Mouse (Mus musculus) heart, embryonic 10.5 days (tissue): ENCODE results near the gene Tmem120b. TPM values are rescaled to one million over a fixed set of nuclear protein-coding genes. Genes with fewer than 3 reads are reported as not detected.

Source experiments
- DNase-seq: peaks from one replicate; pipeline ENCODE4 v3.0.0-alpha.2; 2017; ENCODE audit warnings: low spot score
- H3K27ac ChIP-seq: fragments of 300-500 bp; sonication (generic); 2 replicates; pipeline ENCODE4 v1.5.1; 2016; ENCODE audit warnings: mild to moderate bottlenecking
- H3K27me3 ChIP-seq: fragments of 300-500 bp; sonication (generic); 2 replicates; pipeline ENCODE4 v1.6.1; 2016; ENCODE audit warnings: mild to moderate bottlenecking; ENCODE audit not compliant: poor library complexity, insufficient read depth, severe bottlenecking
- H3K36me3 ChIP-seq: fragments of 300-500 bp; sonication (generic); 2 replicates; pipeline ENCODE4 v1.6.1; 2016; ENCODE audit warnings: mild to moderate bottlenecking, moderate library complexity
- H3K4me1 ChIP-seq: fragments of 300-500 bp; sonication (generic); 2 replicates; pipeline ENCODE4 v1.6.1; 2016; ENCODE audit warnings: mild to moderate bottlenecking
- H3K4me3 ChIP-seq: fragments of 300-500 bp; sonication (generic); 2 replicates; pipeline ENCODE4 v1.5.1; 2016; ENCODE audit warnings: mild to moderate bottlenecking, moderate library complexity
- H3K9me3 ChIP-seq: fragments of 300-500 bp; sonication (generic); 2 replicates; pipeline ENCODE4 v1.6.1; 2016; ENCODE audit warnings: mild to moderate bottlenecking, moderate library complexity
- WGBS: fragments of 180-500 bp; shearing (Covaris S2); methylation state at CpG from one replicate; pipeline ENCODE4 v1.1.7; 2016; 5-methylcytosine and 5-hydroxymethylcytosine counted together
- polyA plus RNA-seq: library from polyadenylated mRNA; unstranded; fragments of >200 nt; fragmentation: Nextera tagmentation; extraction: Ambion mirVana; gene quantifications from 2 replicates; pipeline ENCODE4 v1.2.1, GENCODE M21; 2016

Tmem120b gene
- polyA plus RNA-seq, 1 experiment from 2014 or later = 14.3 TPM

- Histone ChIP-seq H3K4me3 (0 out of 2 replicates have a peak overlapping the region, but pooled peaks have one; percentile 5), H3K27me3 (no peaks in the 10 kb centered on the region), H3K4me1 (peaks cover 18% of the 10 kb centered on the region), H3K27ac (no peak overlapping the region; the same call in 1 of the 2 replicates), H3K9me3 (no peaks in the 10 kb centered on the region), H3K36me3 (0 out of 2 replicates have a peak, but pooled peaks cover 4% of the 10 kb centered on the region)
- WGBS = 39% methylated on average over 13 of the region's 13 CpGs
- DNase-seq = no peak
These were observed 41.4 kb downstream of the Tmem120b start for GRCm38 (mm10) chr5:123109452-123110203.

- no peak for DNase-seq
- no peaks in the 10 kb centered on the region for H3K27me3 ChIP-seq
- peaks cover 13% of the 10 kb centered on the region for H3K4me1 ChIP-seq
- no peaks in the 10 kb centered on the region for H3K9me3 ChIP-seq
- no peak overlapping the region for H3K4me3 ChIP-seq
- no peak overlapping the region for H3K27ac ChIP-seq
- 0 out of 2 replicates have a peak, but pooled peaks cover 4% of the 10 kb centered on the region for H3K36me3 ChIP-seq
- WGBS = 85% methylated on average over 13 of the region's 13 CpGs
These were observed 42.1 kb downstream of the Tmem120b start for GRCm38 (mm10) chr5:123110296-123110721.

- 61% methylated on average over 11 of the region's 11 CpGs for WGBS
- Histone ChIP-seq H3K36me3 (no peaks in the 10 kb centered on the region), H3K9me3 (no peaks in the 10 kb centered on the region), H3K27ac (no peak overlapping the region), H3K27me3 (no peaks in the 10 kb centered on the region), H3K4me3 (no peak overlapping the region), H3K4me1 (peaks cover 23% of the 10 kb centered on the region)
- no peak for DNase-seq
These were observed 45.9 kb downstream of the Tmem120b start for GRCm38 (mm10) chr5:123114109-123114508.

- Histone ChIP-seq H3K4me1 (peaks cover 15% of the 10 kb centered on the region), H3K27ac (no peak overlapping the region), H3K36me3 (no peaks in the 10 kb centered on the region), H3K27me3 (no peaks in the 10 kb centered on the region), H3K9me3 (no peaks in the 10 kb centered on the region), H3K4me3 (no peak overlapping the region)
- DNase-seq = no peak
- 49% methylated on average over 7 of the region's 7 CpGs for WGBS
These were observed 46.7 kb downstream of the Tmem120b start for GRCm38 (mm10) chr5:123114924-123115323.

- Histone ChIP-seq H3K36me3 (no peaks in the 10 kb centered on the region), H3K4me1 (peaks cover 23% of the 10 kb centered on the region), H3K27ac (no peak overlapping the region), H3K4me3 (no peak overlapping the region), H3K9me3 (no peaks in the 10 kb centered on the region), H3K27me3 (no peaks in the 10 kb centered on the region)
- WGBS = 53% methylated on average over 8 of the region's 8 CpGs
- no peak for DNase-seq
These were observed 47.9 kb downstream of the Tmem120b start for GRCm38 (mm10) chr5:123116080-123116479.

GRCm38 (mm10) chr5:123117257-123117656 is 49.0 kb downstream of the Tmem120b start:
- WGBS = 20% methylated on average over 10 of the region's 10 CpGs
- no peaks in the 10 kb centered on the region for H3K27me3 ChIP-seq

GRCm38 (mm10) chr5:123117773-123118172 is 49.6 kb downstream of the Tmem120b start:
- Histone ChIP-seq H3K4me3 (no peak overlapping the region), H3K36me3 (0 out of 2 replicates have a peak, but pooled peaks cover 4% of the 10 kb centered on the region), H3K27ac (no peak overlapping the region), H3K4me1 (peaks cover 23% of the 10 kb centered on the region), H3K9me3 (no peaks in the 10 kb centered on the region), H3K27me3 (no peaks in the 10 kb centered on the region)
- DNase-seq = no peak
- WGBS = 81% methylated on average over 8 of the region's 8 CpGs

More at GRCm38 (mm10) chr5:123117257-123117656, 49.0 kb downstream of the Tmem120b start:
- H3K36me3 ChIP-seq = 0 out of 2 replicates have a peak, but pooled peaks cover 1% of the 10 kb centered on the region
- no peak overlapping the region for H3K4me3 ChIP-seq
- no peak for DNase-seq
- H3K27ac ChIP-seq = no peak overlapping the region; the same call in 1 of the 2 replicates
- no peaks in the 10 kb centered on the region for H3K9me3 ChIP-seq
- H3K4me1 ChIP-seq = peaks cover 23% of the 10 kb centered on the region

DNA sequence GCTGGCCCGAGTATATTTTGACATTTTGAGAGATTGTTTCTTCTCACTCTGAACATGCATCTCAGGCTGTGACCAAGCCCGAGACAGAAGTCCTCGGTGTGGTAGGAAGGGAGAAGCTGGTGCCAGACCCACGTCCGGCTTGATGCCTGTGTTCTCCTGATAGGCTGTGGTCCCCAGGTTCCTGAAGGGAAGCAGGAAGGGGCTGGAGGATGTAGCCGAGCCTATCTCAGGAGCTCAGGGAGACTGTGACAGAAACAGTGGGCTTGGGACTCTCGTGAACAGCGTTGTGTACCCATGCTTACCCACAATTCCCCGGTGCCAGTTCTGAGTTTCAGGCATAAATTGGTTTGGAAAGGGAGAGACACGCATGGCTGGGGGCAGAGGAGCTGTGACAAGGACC is 50.6 kb downstream of the Tmem120b start:
- 68% methylated on average over 10 of the region's 10 CpGs for WGBS
- Histone ChIP-seq H3K4me1 (peaks cover 23% of the 10 kb centered on the region), H3K27ac (0 out of 2 replicates have a peak overlapping the region, but pooled peaks have one; percentile 7), H3K27me3 (no peaks in the 10 kb centered on the region), H3K36me3 (peaks cover 10% of the 10 kb centered on the region; the same call in 1 of the 2 replicates), H3K4me3 (no peak overlapping the region), H3K9me3 (no peaks in the 10 kb centered on the region)
- no peak for DNase-seq

- no peak for DNase-seq
- H3K27ac ChIP-seq = no peak overlapping the region
- H3K9me3 ChIP-seq = no peaks in the 10 kb centered on the region
- H3K36me3 ChIP-seq = peaks cover 10% of the 10 kb centered on the region; the same call in 1 of the 2 replicates
- peaks cover 27% of the 10 kb centered on the region for H3K4me1 ChIP-seq
- no peak overlapping the region for H3K4me3 ChIP-seq
- WGBS = 71% methylated on average over 7 of the region's 7 CpGs
- no peaks in the 10 kb centered on the region for H3K27me3 ChIP-seq
These were observed 52.5 kb downstream of the Tmem120b start for GRCm38 (mm10) chr5:123120624-123121215.

DNA sequence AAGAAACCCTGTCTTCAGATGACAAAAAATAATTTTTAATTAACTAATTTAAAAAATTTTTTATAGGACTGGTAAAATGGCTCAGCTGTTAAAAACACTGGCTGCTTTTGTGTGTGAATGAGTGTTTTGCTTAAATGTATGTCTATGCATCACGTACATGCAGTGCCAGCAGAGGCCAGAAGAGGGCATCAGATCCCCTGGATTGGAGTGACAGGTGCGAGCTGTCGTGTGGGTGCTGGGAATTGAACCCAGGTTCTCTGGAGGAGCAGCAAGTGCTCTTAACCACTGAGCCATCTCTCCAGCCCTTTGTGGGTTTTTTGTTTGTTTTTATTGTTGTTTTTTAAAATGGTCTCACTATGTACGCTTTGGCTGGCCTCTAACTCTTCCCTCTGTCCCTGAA is 54.0 kb downstream of the Tmem120b start:
- no peak overlapping the region for H3K4me3 ChIP-seq
- DNase-seq = no peak
- no peaks in the 10 kb centered on the region for H3K9me3 ChIP-seq
- H3K4me1 ChIP-seq = peaks cover 22% of the 10 kb centered on the region
- H3K27me3 ChIP-seq = no peaks in the 10 kb centered on the region
- H3K27ac ChIP-seq = no peak overlapping the region
- peaks cover 10% of the 10 kb centered on the region; the same call in 1 of the 2 replicates for H3K36me3 ChIP-seq
- WGBS = 88% methylated on average over 4 of the region's 4 CpGs

- H3K27ac ChIP-seq = no peak overlapping the region
- no peaks in the 10 kb centered on the region for H3K27me3 ChIP-seq
- no peaks in the 10 kb centered on the region for H3K9me3 ChIP-seq
- no peak for DNase-seq
- WGBS = 79% methylated on average over 6 of the region's 6 CpGs
- H3K36me3 ChIP-seq = peaks cover 13% of the 10 kb centered on the region
- H3K4me3 ChIP-seq = no peak overlapping the region
- peaks cover 27% of the 10 kb centered on the region; the same call in 1 of the 2 replicates for H3K4me1 ChIP-seq
These were observed 56.9 kb downstream of the Tmem120b start for GRCm38 (mm10) chr5:123125105-123125504.

DNA sequence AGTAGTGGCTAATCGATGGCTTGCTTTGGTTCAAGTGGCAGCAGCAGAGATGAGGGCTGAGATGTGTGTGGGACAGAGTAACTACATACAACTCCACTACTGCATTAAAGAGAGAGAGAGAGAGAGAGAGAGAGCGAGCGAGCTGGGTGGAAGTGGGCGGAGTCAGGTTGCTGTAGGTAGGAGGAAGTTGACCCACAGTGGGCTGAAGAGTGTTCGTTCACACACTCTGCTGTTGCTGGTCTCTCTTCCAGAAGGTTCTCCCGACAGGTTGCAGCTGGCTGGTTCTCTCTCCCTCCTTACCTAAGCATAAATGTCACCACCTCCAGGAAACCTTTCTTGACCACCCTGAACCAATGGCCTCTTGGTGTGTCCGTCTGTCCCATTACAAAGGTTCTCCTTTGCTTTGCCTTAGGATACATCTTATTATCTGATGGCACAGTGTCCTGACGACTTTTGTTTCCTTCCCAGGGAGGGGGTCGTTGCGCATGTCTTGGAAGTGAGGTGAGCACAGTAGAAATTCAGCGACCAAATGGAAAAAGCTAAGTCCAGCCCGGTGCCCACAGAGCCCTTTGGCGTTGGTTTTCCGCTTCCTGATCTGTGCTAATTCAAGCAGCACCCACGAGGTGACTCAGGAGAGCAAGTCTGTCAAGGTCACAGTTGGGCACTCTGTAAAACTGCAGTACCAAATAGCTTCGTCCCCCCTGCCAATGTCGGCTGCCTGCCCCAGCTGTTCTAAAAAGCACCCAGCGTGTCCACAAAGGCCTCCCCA is 57.6 kb downstream of the Tmem120b start:
- H3K27ac ChIP-seq = no peak overlapping the region; the same call in 1 of the 2 replicates

More for the DNA sequence above, 57.6 kb downstream of the Tmem120b start:
- 75% methylated on average over 18 of the region's 18 CpGs for WGBS
- Histone ChIP-seq H3K27me3 (no peaks in the 10 kb centered on the region), H3K9me3 (no peaks in the 10 kb centered on the region), H3K4me3 (no peak overlapping the region), H3K36me3 (peaks cover 13% of the 10 kb centered on the region), H3K4me1 (peaks cover 20% of the 10 kb centered on the region; the same call in 1 of the 2 replicates)
- DNase-seq = no peak
